Mouse (Mus musculus): Measurements from ENCODE around the gene Sema3e. TPM values are rescaled to one million over a fixed set of nuclear protein-coding genes. Genes with fewer than 3 reads are reported as not detected.

The Sema3e gene
- polyA plus RNA-seq (2012), result not detected in 2 replicates

GRCm38 (mm10) chr5:14025205-14026124 is at the start of gene Sema3e:
Gene Sema3e (plus strand): TSS chr5:14025276.
- no peak for TF ChIP-seq GATA1 (IDR thresholded peaks at IDR 0.05; ENCODE audit: low read length)

DNA sequence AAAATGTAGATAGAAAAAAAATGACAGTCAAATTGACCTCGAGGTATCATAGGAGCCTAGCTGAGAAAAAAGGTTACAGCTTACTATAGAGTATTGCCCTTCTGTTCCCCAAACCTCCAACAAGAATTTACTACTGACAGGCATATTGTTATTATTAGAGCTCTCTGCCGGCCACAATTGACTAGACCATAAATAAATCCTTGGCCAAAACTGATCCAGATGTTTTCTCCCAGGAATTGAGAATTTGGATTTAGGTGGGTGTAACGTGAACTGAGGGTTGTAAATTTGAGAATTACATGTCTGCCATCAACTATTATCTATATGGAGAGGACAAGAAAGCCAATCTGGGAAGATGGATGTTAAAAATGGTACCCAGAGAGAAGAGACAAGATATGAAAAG is 47.5 kb upstream of the Sema3e start:
- no peak for TF ChIP-seq GATA1 (IDR thresholded peaks at IDR 0.05; ENCODE audit: low read length)

DNA sequence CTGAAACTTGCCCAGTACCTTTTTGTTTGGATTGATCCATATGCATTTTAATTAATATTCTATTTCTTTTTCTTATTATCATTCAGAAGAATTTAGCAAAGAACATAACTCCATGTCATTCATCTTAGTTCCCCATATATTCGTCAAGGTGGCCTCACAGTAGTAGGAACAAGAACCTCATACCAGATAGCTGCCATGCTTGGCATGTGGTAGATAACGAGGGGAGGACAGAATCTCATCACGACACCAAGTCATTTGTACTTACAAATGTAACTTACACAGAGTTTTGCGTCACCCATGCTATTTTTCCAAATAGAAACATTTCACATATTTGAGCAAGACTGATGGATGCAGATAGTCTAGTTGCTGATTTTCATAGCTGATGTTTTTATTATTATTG is 45.9 kb upstream of the Sema3e start:
- no peak for TF ChIP-seq GATA1 (IDR thresholded peaks at IDR 0.05; ENCODE audit: low read length)

DNA sequence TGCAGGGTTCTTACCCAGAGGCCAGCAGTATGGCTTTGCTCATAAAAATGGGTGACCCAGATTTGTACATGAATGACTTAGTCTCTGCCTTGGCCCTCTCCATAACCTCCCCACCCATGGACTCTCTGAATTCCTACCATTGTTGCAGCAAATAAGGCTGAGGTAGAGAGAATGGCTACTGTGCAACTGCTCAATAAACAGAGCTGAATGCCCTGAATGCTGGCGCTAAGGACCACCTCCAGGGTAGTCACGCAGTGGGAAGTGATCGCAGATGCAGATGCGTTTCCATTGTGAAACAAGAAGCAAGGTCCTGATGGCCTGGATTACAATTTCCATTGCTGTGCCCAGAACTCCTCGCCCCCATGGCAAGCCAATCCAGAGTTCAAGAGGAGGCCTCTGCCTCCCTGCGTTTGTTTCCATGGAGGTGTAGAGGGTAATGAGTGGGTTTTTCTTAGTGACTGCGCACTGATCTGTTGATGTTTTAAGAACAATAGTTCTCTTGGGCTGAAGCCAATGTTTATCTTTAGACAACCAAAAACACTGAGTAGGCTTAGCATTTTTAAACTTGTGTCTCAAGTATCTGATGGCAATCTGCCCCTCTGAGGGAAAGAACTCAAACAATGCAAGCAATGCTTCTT is 42.5 kb upstream of the Sema3e start:
- no peak for TF ChIP-seq GATA1 (IDR thresholded peaks at IDR 0.05; ENCODE audit: low read length)

GRCm38 (mm10) chr5:13983608-13984007 is 41.5 kb upstream of the Sema3e start:
- no peak for TF ChIP-seq GATA1 (IDR thresholded peaks at IDR 0.05; ENCODE audit: low read length)

GRCm38 (mm10) chr5:13985669-13986068 is 39.4 kb upstream of the Sema3e start:
- TF ChIP-seq GATA1 (IDR thresholded peaks at IDR 0.05; ENCODE audit: low read length), result no peak

- no peak for TF ChIP-seq GATA1 (IDR thresholded peaks at IDR 0.05; ENCODE audit: low read length)
These were observed 38.0 kb upstream of the Sema3e start for GRCm38 (mm10) chr5:13987123-13987522.

- TF ChIP-seq GATA1 (IDR thresholded peaks at IDR 0.05; ENCODE audit: low read length), result no peak
These were observed 37.1 kb upstream of the Sema3e start for GRCm38 (mm10) chr5:13988023-13988422.

GRCm38 (mm10) chr5:13992734-13993396 is 32.2 kb upstream of the Sema3e start:
- TF ChIP-seq GATA1 (IDR thresholded peaks at IDR 0.05; ENCODE audit: low read length), result no peak

- no peak for TF ChIP-seq GATA1 (IDR thresholded peaks at IDR 0.05; ENCODE audit: low read length)
These were observed 3.3 kb downstream of the Sema3e start for GRCm38 (mm10) chr5:14028341-14028740.

- no peak for TF ChIP-seq GATA1 (IDR thresholded peaks at IDR 0.05; ENCODE audit: low read length)
These were observed 5.7 kb downstream of the Sema3e start for GRCm38 (mm10) chr5:14030796-14031195.

DNA sequence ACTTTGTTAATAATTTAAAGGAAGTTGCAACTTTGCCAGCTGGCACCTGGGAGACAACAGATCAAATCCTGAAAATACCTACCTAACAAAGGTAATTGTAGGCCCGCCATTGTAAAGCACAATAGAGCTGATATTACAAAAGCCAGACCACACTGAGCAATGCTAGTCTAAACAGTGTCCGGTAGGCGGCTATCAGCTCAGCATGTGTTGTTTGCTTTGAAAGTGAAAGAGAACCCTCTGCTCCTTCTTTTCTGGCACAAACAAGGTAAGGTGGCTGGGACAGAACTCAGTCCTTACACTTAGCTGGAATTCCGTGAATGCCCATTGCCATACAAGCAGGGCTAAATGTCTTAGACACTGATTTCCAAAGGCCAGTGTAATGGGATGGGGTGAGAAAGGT is 7.0 kb downstream of the Sema3e start:
- no peak for TF ChIP-seq GATA1 (IDR thresholded peaks at IDR 0.05; ENCODE audit: low read length)

DNA sequence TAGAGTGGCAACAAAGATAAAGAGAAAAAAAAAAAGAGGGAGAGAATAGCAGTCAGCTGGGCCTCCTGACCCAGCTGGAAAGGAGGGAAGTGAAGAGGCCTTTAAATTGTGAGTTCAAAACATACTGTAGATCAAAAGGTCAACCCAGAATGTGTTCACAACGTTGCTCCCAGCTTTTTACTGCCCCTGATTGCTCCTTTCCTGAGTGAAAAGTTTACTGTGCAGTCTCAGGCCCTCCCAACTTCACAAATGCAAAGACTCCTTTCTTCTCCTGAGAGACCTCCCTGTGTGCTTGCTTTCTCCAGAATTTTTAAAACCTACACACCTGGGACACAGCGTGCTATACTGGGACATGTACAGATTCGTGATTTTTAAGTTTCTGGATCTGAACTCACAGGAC is 8.2 kb downstream of the Sema3e start:
- TF ChIP-seq GATA1 (IDR thresholded peaks at IDR 0.05; ENCODE audit: low read length), result no peak

DNA sequence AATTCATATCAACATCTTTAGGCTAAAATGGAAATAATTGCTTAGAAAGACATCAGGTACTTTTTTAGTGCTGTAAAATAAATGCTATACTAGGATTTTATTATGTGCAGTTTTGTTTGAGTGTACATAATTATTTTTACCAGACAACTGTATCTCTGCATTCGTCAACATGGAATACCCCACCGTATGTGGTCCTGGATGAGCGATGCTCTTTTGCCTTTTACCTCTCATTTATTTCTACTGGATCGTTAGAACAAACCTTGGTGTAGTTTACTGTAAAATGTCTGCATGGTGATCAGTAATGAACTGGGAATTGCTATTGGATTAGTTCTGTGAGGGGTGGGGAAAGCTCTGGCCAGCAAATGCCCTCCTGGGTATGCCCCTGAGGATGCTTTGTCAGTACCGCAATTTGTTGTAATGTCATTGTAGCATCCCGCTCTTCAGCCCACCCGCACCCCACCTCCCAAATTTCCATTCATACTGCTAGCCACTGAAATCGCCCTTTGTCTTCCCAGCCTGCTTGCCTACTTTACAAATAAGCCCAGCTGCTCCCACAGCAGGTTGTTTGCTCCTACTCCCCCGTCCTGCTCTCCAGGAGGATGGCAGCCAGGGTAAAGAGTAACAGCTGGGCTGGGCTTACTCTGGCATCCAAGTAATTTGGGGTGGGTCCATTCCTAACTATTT is 13.9 kb downstream of the Sema3e start:
- no peak for TF ChIP-seq GATA1 (IDR thresholded peaks at IDR 0.05; ENCODE audit: low read length)

DNA sequence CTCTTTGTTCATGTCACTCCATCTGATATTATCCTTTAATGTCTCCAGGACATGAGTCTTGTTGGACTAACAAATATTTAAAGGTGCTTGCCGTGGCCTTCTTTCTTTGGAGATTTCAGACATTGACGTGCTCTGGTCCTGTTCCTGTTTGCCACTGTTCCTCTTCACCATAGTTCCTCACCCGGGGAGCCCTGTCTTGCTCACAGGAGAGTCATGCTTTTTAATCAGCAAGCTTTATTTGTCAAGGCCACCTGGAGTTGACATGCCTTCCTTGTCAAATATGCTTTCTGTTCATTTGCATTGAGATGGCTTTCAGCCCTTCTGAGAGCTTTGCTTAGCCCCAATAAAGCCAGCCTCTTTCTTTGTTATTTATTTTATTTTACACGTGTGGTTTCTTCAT is 15.1 kb downstream of the Sema3e start:
- TF ChIP-seq GATA1 (IDR thresholded peaks at IDR 0.05; ENCODE audit: low read length), result no peak

DNA sequence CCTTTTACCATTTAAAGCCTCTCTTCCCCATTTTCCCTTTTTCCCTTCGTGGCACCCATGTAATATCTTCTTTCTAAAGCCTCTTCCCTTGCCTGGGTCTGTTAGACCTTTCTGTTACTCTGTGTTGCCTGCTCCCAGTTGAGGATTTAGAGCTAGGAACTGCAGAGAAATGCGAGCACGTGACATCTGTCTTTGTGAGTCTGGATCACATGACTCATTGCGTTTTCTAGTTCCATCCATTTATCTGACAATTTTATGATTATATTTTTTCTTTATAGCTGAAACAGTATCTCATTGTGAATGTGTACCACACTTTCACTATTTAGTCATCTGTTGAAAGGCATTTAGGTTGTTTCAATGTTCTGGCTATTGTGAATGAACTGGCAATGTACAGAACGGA is 18.0 kb downstream of the Sema3e start:
- TF ChIP-seq GATA1 (IDR thresholded peaks at IDR 0.05; ENCODE audit: low read length), result no peak
